Mouse (Mus musculus): ENCODE data around the gene Gm525.

Gene Gm525

GRCm38 (mm10) chr11:89098930-89099329 lies 25.3 kb downstream of the Gm525 start:
- DNase-seq = no peak

GRCm38 (mm10) chr11:89100403-89100802 lies 26.8 kb downstream of the Gm525 start:
- peak; percentile 84 for DNase-seq

GRCm38 (mm10) chr11:89100826-89101321 lies 27.2 kb downstream of the Gm525 start:
- peak; percentile 18 for DNase-seq

DNA sequence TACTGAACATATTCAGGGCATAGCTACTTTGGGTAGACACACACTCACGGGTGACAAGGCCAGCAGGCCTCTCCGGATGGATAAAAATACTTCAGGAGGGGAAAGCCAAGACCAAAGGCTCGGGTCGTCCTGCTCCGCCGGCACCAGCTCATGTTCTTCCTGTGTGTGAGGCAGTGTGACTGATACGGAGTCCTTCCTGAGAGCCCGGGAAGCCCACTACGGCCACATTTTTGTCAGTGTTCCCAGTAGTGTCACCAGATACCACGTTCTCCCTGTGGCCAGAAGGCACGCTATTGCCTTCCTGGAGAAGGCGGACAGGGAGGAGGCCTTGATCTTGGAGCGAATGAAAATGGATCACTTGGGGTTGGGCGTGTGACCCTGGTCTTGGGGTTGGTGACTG lies 29.5 kb downstream of the Gm525 start:
- DNase-seq = no peak

- DNase-seq = no peak
These were observed 31.6 kb downstream of the Gm525 start for GRCm38 (mm10) chr11:89105211-89105610.

DNA sequence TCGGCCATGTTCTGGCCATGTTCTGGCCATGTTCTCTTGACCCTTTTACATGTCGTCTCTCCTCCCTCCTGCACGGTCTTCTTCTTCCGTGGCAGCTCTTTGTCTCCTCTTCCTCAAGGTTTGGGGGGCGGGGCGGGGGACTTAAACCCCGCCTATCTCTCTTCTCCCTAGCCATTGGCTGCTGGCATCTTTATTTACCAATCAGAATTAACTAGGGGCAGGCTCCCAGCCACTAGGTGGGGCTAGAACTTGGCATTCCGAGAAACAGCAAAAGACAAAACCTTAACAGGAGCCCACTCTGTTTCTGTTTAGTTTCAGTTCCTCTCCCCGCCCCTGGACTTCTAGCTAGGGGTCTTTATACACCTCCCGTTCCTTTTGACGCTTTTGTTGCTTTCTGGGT lies 32.2 kb downstream of the Gm525 start:
- no peak for DNase-seq

- no peak for DNase-seq
These were observed 33.7 kb downstream of the Gm525 start for GRCm38 (mm10) chr11:89107180-89107807.

DNA sequence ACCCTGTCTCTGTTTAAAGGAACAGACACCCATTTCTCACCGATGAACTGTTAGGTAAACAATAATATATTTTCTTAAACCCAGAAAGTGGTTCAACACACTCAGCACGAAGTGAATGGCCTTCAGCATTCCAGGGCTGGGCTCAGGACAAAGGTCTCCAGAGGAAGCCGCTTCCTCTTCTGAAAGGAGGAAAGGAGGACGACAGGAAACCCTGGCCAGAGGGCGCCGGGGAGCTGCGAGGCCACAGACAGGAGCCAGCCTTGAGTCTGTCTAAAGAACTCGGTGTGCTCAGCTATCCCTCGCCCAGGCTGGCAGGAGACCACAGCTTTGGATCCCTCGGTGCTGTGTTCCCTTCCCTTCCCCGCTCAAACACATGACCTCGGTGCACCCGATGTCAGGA lies 50.8 kb downstream of the Gm525 start:
- no peak for DNase-seq

GRCm38 (mm10) chr11:89130856-89131255 lies 57.2 kb downstream of the Gm525 start:
- DNase-seq = no peak

GRCm38 (mm10) chr11:89132406-89132805 lies 58.8 kb downstream of the Gm525 start:
- no peak for DNase-seq

DNA sequence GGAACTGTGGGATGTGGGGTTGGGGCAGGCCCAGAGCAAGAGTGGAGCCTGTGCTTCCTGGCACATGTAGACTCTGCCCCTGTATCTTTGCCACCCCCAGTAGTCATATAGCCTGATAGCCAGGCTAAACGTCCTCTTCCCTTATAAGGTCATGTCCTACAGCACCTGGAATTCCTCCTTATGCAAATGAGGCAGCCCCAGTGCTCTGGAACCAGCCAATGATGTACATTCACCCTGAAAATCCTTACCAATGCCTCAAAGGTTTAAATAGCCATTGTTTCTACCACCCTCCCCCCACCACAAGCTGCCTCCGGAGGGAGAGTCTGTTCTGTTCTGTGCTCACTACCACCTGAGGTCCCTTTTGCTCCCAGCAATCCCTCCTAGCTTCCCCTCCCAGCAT lies 60.6 kb downstream of the Gm525 start:
- DNase-seq = no peak

- no peak for DNase-seq
These were observed 64.3 kb downstream of the Gm525 start for GRCm38 (mm10) chr11:89137915-89138314.

All from cerebellum, adult 8-10 months (tissue).